Mouse (Mus musculus) cerebellum, adult 2 months (tissue): ENCODE measurements around the gene Rsu1.

ENCODE experiments used
- CTCF ChIP-seq: fragments of 200-500 bp; IDR thresholded peaks from 2 replicates; pipeline ENCODE4 v1.5.1; 2011; ENCODE audit warnings: low read depth, mild to moderate bottlenecking, control low read depth, low read length, moderate library complexity, borderline replicate concordance; ENCODE audit not compliant: insufficient read depth
- POLR2A ChIP-seq: fragments of 200-500 bp; IDR thresholded peaks from 2 replicates; pipeline ENCODE4 v1.6.1; 2011; ENCODE audit warnings: low read length, control low read depth, borderline replicate concordance; ENCODE audit not compliant: insufficient read depth

DNA sequence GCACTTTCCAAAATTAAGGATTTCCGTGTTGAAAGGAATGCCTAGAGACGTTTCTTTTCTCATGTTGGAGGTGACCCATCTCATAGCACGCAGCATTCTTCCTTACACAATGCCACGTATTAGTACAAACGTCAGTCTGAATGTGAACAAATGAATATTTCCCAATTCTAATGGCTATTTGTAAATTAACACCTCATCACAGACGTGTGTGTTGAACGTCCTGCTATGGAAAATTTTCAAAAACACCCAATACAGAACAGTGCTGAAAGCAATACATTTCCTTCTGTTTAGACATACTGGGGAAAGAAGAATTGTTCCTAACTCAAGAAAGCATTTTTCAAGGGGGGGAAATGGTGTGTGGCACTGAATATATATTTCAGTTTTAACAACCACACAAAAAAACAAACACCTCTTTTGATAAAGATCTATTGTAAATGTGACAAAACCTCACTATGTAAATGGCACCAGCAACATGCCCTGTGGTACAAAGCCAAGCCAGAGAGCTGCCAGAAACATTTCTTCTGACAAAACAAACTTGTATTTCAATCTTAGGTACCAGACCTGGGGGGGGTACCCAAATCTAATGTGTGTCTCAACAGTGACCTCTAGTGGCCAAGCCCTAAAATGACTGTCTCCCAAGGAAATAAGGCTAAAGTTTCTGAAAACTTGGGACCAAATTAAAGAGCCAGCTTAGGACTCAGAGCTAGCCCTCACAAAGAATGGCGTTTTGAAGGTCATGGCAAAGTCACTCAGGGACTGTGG, 33.9 kb downstream of the Rsu1 start:
- TF ChIP-seq CTCF (peak; percentile 39; the same call in 1 of the 2 replicates), POLR2A (no peak)
